Mouse (Mus musculus): ENCODE results near the gene Tmem247. TPM values are rescaled to one million over a fixed set of nuclear protein-coding genes. Genes with fewer than 3 reads are reported as not detected.

The Tmem247 gene
- total RNA-seq (2021): not detected
- long read RNA-seq, experiment 1: 0 reads
- long read RNA-seq, experiment 2: 0 reads

GRCm38 (mm10) chr17:86917048-86917447 lies at the start of gene Tmem247:
Tmem247 (plus strand) TSS chr17:86917348.
- no peak for DNase-seq

GRCm38 (mm10) chr17:86870586-86870985 lies 46.6 kb upstream of the Tmem247 start:
- no peak for DNase-seq

GRCm38 (mm10) chr17:86872643-86873042 lies 44.5 kb upstream of the Tmem247 start:
- no peak for DNase-seq

- DNase-seq: no peak
Observed at GRCm38 (mm10) chr17:86876940-86877339, 40.2 kb upstream of the Tmem247 start.

- no peak for DNase-seq
Observed at GRCm38 (mm10) chr17:86877747-86878146, 39.4 kb upstream of the Tmem247 start.

GRCm38 (mm10) chr17:86880056-86880455 lies 37.1 kb upstream of the Tmem247 start:
- DNase-seq: no peak

GRCm38 (mm10) chr17:86880461-86881044 lies 36.6 kb upstream of the Tmem247 start:
- no peak for DNase-seq

GRCm38 (mm10) chr17:86895191-86895590 lies 22.0 kb upstream of the Tmem247 start:
- no peak for DNase-seq

GRCm38 (mm10) chr17:86897486-86898165 lies 19.5 kb upstream of the Tmem247 start:
- DNase-seq: no peak

GRCm38 (mm10) chr17:86899821-86900220 lies 17.3 kb upstream of the Tmem247 start:
- no peak for DNase-seq

GRCm38 (mm10) chr17:86900564-86900963 lies 16.6 kb upstream of the Tmem247 start:
- no peak for DNase-seq

GRCm38 (mm10) chr17:86902399-86903067 lies 14.6 kb upstream of the Tmem247 start:
- DNase-seq: no peak

- DNase-seq: peak; percentile 22 to 26
Observed at GRCm38 (mm10) chr17:86903596-86903995, 13.6 kb upstream of the Tmem247 start.

- DNase-seq: no peak
Observed at GRCm38 (mm10) chr17:86904206-86904605, 12.9 kb upstream of the Tmem247 start.

- DNase-seq: peak; percentile 65 to 73
Observed at GRCm38 (mm10) chr17:86905297-86906135, 11.6 kb upstream of the Tmem247 start.

GRCm38 (mm10) chr17:86906136-86906461 lies 11.0 kb upstream of the Tmem247 start:
- DNase-seq: peak; percentile 83 to 96

GRCm38 (mm10) chr17:86906601-86907000 lies 10.5 kb upstream of the Tmem247 start:
- DNase-seq: no peak

GRCm38 (mm10) chr17:86907092-86907491 lies 10.1 kb upstream of the Tmem247 start:
- no peak for DNase-seq

- DNase-seq: no peak
Observed at GRCm38 (mm10) chr17:86908316-86908715, 8.8 kb upstream of the Tmem247 start.

GRCm38 (mm10) chr17:86909733-86910495 lies 7.2 kb upstream of the Tmem247 start:
- peak; percentile 16 to 45 for DNase-seq

- DNase-seq: no peak
Observed at GRCm38 (mm10) chr17:86911261-86911660, 5.9 kb upstream of the Tmem247 start.

Data from heart, adult 18-20 months (tissue).